In the genomic region with DNA sequence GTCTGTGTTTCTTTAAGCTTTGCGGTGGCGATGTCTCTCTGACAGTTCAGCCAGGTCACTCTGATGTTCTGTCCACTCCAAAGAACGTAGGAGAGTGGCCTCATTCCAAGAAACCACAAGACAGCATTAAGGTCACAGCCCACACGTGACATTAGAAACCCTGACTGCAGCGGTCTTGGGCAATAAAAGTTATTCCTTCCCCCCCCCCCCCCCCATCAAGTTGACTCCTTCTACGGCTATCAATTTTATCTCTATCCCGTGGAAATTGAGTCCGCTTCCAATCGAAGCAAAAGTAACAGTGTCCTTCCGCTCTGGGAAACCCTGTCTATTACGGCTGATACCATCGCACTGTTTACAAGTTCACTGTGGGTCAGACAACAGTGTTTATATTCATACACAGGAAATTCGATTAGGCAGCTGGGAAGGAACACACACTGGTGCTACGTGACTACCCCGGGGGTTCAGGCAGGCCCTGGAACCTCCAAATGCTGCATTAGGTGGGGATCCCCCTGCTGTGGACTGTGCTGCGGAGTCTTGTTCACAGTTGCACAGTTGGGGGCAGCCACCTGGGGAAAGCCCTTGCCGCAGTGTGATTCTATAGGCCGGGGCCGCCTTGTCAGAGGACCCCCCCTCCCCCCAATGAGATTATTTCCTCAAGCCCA, we compare ENCODE assay signal across 8 mouse cellular contexts.
DNase-seq lines count a peak whose midpoint lies in the region; ATAC-seq lines count a peak whose summit lies in the region.

No protein-coding gene starts in this region.

- no peak for ATAC-seq in heart, embryonic 11.5 days (replicated peaks; ENCODE audit: insufficient number of reproducible peaks, low FRiP score, low TSS enrichment)
- peak; percentile 26; the same call in 1 of the 2 replicates for ATAC-seq in liver, embryonic 11.5 days (replicated peaks; ENCODE audit: low FRiP score)

- H3K27ac ChIP-seq in heart, embryonic 11.5 days (ENCODE audit: low read depth, low read length) = no peak overlapping the region
- peak overlapping the region; percentile 73 for H3K27ac ChIP-seq in liver, embryonic 11.5 days (ENCODE audit: low read depth, low read length)

- no peak overlapping the region for H3K9ac ChIP-seq in heart, embryonic 11.5 days (ENCODE audit: low read depth, low read length)
- H3K9ac ChIP-seq in liver, embryonic 11.5 days (ENCODE audit: low read depth, low read length) = no peak overlapping the region; the same call in 1 of the 2 replicates

- DNase-seq in heart, adult 11 months = peak; percentile 97
- DNase-seq in heart, postnatal 14 days = no peak
- DNase-seq in ES-CJ7 (ENCODE audit: low read depth, low spot score) = peak; percentile 51
- no peak for DNase-seq in liver, embryonic 11.5 days (ENCODE audit: low spot score)
- no peak for DNase-seq in frontal cortex, postnatal 10 days (ENCODE audit: low spot score in 2 of 2)
- DNase-seq in right cerebral cortex, postnatal 10 days (ENCODE audit: low spot score in 2 of 2) = no peak
- DNase-seq in spleen, postnatal 4 days (ENCODE audit: low spot score in 2 of 2) = no peak

- H3K4me2 ChIP-seq in heart, embryonic 11.5 days = peak overlapping the region; percentile 2
- peak overlapping the region; percentile 55 for H3K4me2 ChIP-seq in liver, embryonic 11.5 days

- 25% methylated on average over 19 of the region's 19 CpGs for whole genome bisulfite sequencing in heart, embryonic 11.5 days (ENCODE audit: insufficient replicate concordance)
- WGBS in liver, embryonic 11.5 days = 23% methylated on average over 19 of the region's 19 CpGs

- no peaks in the 10 kb centered on the region for H3K27me3 ChIP-seq in heart, embryonic 11.5 days (ENCODE audit: control insufficient read depth, insufficient read depth, low read length)
- no peaks in the 10 kb centered on the region for H3K27me3 ChIP-seq in liver, embryonic 11.5 days (replicated peaks; ENCODE audit: control insufficient read depth, insufficient read depth, low read length)

- intact Hi-C loops in heart, postnatal 14 days (cut with DNase I) = no loop called here

- peaks cover 45% of the 10 kb centered on the region for H3K4me1 ChIP-seq in heart, embryonic 11.5 days (ENCODE audit: control insufficient read depth, insufficient read depth, low read length)
- H3K4me1 ChIP-seq in liver, embryonic 11.5 days (replicated peaks; ENCODE audit: control insufficient read depth, insufficient read depth, low read length) = peaks cover 77% of the 10 kb centered on the region

- H3K9me3 ChIP-seq in heart, embryonic 11.5 days (replicated peaks; ENCODE audit: control insufficient read depth, low read length) = no peaks in the 10 kb centered on the region
- H3K9me3 ChIP-seq in liver, embryonic 11.5 days (ENCODE audit: control insufficient read depth, low read length) = no peaks in the 10 kb centered on the region

- no peaks in the 10 kb centered on the region for H3K36me3 ChIP-seq in heart, embryonic 11.5 days (ENCODE audit: control insufficient read depth, insufficient read depth, low read length)
- no peaks in the 10 kb centered on the region for H3K36me3 ChIP-seq in liver, embryonic 11.5 days (ENCODE audit: control insufficient read depth, insufficient read depth, low read length)

- no peak overlapping the region for H3K4me3 ChIP-seq in heart, embryonic 11.5 days (ENCODE audit: low read depth, low read length)
- no peak overlapping the region for H3K4me3 ChIP-seq in liver, embryonic 11.5 days (ENCODE audit: low read depth, low read length)

Comparison
In these comparisons a context has a peak if more than half of its experiments do, and no peak if none do; other contexts are left out.
1. DNase-seq: peak in heart, adult 11 months (single experiment) and ES-CJ7 (single experiment); none in heart, postnatal 14 days (0 of 2), liver, embryonic 11.5 days (single experiment), frontal cortex, postnatal 10 days (0 of 2), right cerebral cortex, postnatal 10 days (0 of 2) and spleen, postnatal 4 days (0 of 2).